Mouse (Mus musculus): ENCODE measurements around the gene Kif24.

The Kif24 gene

DNA sequence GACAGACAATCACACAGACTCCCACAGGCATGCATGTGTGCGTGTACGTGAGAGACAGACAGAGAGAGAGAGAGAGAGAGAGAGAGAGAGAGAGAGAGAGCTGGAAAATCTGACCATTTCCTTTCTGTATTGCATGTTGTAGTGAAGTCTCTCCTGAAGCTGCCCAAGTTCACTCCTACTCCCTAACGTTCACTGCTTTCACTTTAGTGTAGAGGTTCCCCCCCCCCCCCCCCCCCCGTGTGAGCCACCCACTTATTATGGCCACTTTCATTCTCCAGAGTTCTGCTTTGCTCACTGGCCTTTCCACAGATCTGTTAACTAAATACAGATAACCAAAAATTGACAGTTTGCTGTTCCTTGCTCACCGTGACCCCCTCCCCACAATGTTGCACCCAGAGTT is 116.8 kb downstream of the Kif24 start:
- peak; percentile 67 for DNase-seq (ENCODE audit: low read depth, low spot score)

DNA sequence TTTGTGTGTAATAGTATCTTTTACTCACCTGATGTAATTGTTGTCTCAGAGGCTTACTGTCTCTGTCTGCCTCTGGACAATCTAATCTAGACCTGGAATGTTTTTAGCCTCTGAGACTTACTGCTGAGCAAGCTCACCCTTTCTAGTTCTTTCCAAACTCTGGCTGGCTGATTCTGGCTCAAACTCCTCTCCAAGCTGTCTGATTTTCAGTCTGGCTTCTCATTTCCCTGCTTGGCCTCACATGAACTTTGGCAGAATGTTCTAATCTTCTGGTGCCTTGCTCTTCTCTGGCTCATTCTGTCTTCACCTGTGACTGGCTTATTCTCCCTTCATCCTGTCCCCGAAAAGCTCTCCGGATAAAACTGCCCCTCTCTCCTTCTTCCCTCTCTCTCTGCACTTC is 118.7 kb downstream of the Kif24 start:
- DNase-seq (ENCODE audit: low read depth, low spot score) = no peak

DNA sequence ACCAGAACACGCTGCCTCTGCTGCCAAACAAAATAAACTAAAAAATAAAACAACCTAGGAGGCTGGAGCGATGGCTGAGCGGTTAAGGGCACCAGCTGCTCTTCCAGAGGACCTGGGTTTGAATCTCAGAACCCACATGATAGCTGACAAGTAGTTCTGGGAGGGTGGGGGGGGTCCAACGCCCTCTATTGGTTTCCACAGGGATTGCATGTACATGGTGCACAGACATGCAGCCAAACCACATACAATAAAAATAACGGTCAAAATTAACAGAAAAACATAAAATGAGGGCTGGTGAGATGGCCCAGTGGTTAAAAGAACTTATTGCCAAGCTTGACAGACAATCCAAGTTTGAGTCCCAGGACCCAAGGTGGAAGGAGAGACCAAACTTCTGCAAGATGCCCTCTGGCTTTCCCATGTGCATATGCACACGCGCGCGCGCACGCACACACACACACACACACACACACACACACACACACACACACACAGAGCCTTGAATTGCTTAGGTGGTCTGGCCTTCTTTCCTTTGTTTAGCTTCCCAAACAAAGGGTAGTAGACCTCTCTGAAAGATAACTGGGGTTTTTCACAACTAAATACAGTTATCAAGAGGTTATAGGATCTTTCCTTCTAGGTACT is 123.7 kb downstream of the Kif24 start:
- no peak for DNase-seq (ENCODE audit: low read depth, low spot score)
